Mouse (Mus musculus) small intestine, adult 2 months (tissue): ENCODE results near the gene Fpr1.

Experiments used
- CTCF ChIP-seq: fragments of 200-500 bp; IDR thresholded peaks from 2 replicates; pipeline ENCODE4 v1.5.1; 2012; ENCODE audit warnings: low read depth, mild to moderate bottlenecking, control low read depth, inconsistent platforms, low read length, moderate library complexity, mixed read lengths; ENCODE audit not compliant: insufficient replicate concordance, insufficient read length; ENCODE audit errors: extremely low read depth
- POLR2A ChIP-seq: fragments of 200-500 bp; IDR thresholded peaks from 2 replicates; pipeline ENCODE4 v1.6.1; 2012; ENCODE audit warnings: low read depth, mild to moderate bottlenecking, control low read depth, inconsistent platforms, low read length, moderate library complexity

DNA sequence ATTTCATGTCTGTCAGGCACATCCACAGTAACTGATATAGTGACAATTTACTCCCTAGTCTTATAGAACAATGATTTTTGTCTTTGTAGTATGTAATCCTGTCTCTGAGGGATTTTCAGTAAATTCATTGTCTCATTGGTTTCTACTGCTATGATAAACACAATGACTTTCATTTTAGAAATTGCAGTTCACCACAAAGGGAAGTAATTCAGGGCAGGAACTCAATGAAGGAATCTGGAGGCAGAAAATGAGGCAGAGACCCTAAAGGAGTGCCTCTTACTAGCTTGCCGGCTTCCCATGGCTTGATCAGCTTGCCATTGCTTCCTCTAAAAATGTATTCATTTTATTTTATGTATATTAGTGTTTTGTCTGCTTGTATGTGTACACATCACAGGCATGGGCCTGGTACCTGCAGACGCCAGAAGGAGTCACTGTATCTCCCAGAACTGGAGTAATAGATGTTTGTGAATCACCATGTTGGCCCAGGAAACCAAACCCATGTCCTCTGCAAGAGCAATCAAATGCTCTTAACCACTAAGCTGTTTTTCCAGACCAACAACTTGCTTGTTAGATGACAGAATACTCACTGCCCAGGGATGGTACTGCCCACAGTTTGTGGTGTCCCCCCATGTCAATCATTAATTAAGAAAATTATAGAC, 12.7 kb downstream of the Fpr1 start:
- TF ChIP-seq POLR2A (no peak), CTCF (no peak)
